Mouse (Mus musculus) hindbrain, embryonic 16.5 days (tissue): Measurements from ENCODE around the gene Wasf1. TPM values are rescaled to one million over a fixed set of nuclear protein-coding genes. Genes with fewer than 3 reads are reported as not detected.

Source experiments
- ATAC-seq: fragments of 200-750 bp; cut with Nextera tagmentation; 2 replicates; pipeline ENCODE4 v1.8.0; 2017; ENCODE audit warnings: moderate TSS enrichment, moderate library complexity
- H3K27ac ChIP-seq: fragments of 300-500 bp; sonication (generic); 2 replicates; pipeline ENCODE4 v1.5.1; 2014; ENCODE audit warnings: low read depth, mild to moderate bottlenecking, control low read depth, low read length, moderate library complexity
- H3K27me3 ChIP-seq: fragments of 300-500 bp; sonication (generic); replicated peaks from 2 replicates; pipeline ENCODE4 v1.6.1; 2014; ENCODE audit warnings: low read length; ENCODE audit not compliant: control insufficient read depth, insufficient read depth
- H3K36me3 ChIP-seq: fragments of 300-500 bp; sonication (generic); 2 replicates; pipeline ENCODE4 v1.6.1; 2014; ENCODE audit warnings: mild to moderate bottlenecking, low read length, moderate library complexity, mixed read lengths; ENCODE audit not compliant: control insufficient read depth, insufficient read depth
- H3K4me1 ChIP-seq: fragments of 300-500 bp; sonication (generic); 2 replicates; pipeline ENCODE4 v1.6.1; 2014; ENCODE audit warnings: low read depth, low read length; ENCODE audit not compliant: control insufficient read depth, insufficient read depth
- H3K4me2 ChIP-seq: fragments of 300-500 bp; sonication (generic); 2 replicates; pipeline ENCODE4 v1.6.1; 2014; ENCODE audit warnings: mild to moderate bottlenecking, low read length, control low read depth, moderate library complexity
- H3K4me3 ChIP-seq: fragments of 300-500 bp; sonication (generic); 2 replicates; pipeline ENCODE4 v1.5.1; 2014; ENCODE audit warnings: mild to moderate bottlenecking, low read length, control low read depth, moderate library complexity
- H3K9ac ChIP-seq: fragments of 300-500 bp; sonication (generic); 2 replicates; pipeline ENCODE4 v1.6.1; 2014; ENCODE audit warnings: low read depth, mild to moderate bottlenecking, control low read depth, low read length, moderate library complexity
- H3K9me3 ChIP-seq: fragments of 300-500 bp; sonication (generic); 2 replicates; pipeline ENCODE4 v1.6.1; 2014; ENCODE audit warnings: mild to moderate bottlenecking, low read length, moderate library complexity; ENCODE audit not compliant: control insufficient read depth
- WGBS: fragments of 180-500 bp; shearing (Covaris S2); extraction: QIAGEN DNeasy Blood & Tissue Kit; methylation state at CpG from one replicate; pipeline ENCODE4 v1.1.7; 2014; 5-methylcytosine and 5-hydroxymethylcytosine counted together
- polyA plus RNA-seq: library from polyadenylated mRNA; unstranded; fragments of >200 nt; fragmentation: Nextera tagmentation; extraction: Ambion mirVana; gene quantifications from 2 replicates; pipeline ENCODE4 v1.2.1, GENCODE M21; 2015

The Wasf1 gene
- polyA plus RNA-seq, 1 experiment from 2014 or later, result 98.1 TPM

DNA sequence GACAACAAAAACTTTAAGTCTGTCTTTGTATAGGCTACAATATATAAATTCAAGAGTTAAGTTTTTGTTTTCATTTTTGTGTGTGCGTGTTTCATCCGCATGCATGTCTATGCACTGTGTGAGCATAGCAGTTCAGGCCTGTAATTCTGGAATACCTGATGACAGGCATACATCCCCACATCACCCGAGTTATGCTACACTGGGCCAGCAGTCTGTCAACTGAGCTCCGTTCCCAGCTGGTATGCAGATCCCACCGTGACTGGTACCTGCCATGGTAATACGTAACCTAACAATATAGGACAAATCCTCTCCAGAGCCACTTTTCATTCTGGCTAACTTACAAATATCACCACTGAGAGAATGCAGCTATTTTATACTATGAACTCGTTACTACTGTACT, 26.6 kb upstream of the Wasf1 start:
- Histone ChIP-seq H3K4me1 (no peaks in the 10 kb centered on the region), H3K36me3 (no peaks in the 10 kb centered on the region), H3K4me3 (no peak overlapping the region), H3K9me3 (no peaks in the 10 kb centered on the region), H3K27me3 (no peaks in the 10 kb centered on the region), H3K9ac (no peak overlapping the region), H3K4me2 (no peak overlapping the region), H3K27ac (no peak overlapping the region)
- 79% methylated on average over 7 of the region's 7 CpGs for WGBS
- no peak for ATAC-seq

DNA sequence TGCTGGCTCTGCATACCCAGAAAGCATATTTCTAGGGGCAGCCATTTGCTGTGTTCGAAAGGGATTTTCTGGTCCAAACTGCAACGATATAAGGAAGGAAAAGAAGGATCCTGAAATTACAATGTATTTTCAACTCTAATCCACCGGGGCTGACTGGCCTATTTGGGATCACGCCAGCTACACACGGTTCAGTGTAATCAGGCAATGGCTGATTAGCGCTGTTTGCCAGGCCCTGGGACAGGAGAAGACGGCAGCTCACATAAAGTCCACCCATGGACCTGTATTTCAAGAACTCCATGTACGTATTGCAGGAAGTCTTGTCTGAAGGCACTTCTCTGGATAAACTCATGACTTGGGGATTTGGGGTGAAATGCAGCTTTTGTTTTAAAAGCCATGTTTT, 25.7 kb upstream of the Wasf1 start:
- H3K9me3 ChIP-seq, result no peaks in the 10 kb centered on the region
- H3K27ac ChIP-seq, result no peak overlapping the region
- no peaks in the 10 kb centered on the region for H3K27me3 ChIP-seq
- no peak for ATAC-seq
- H3K4me3 ChIP-seq, result no peak overlapping the region
- H3K4me2 ChIP-seq, result no peak overlapping the region
- H3K36me3 ChIP-seq, result no peaks in the 10 kb centered on the region
- 57% methylated on average over 8 of the region's 8 CpGs for WGBS
- no peak overlapping the region for H3K9ac ChIP-seq
- no peaks in the 10 kb centered on the region for H3K4me1 ChIP-seq

GRCm38 (mm10) chr10:40868081-40868480, 15.2 kb upstream of the Wasf1 start:
- no peaks in the 10 kb centered on the region for H3K36me3 ChIP-seq
- ATAC-seq, result no peak
- H3K9me3 ChIP-seq, result no peaks in the 10 kb centered on the region
- H3K4me3 ChIP-seq, result no peak overlapping the region
- H3K9ac ChIP-seq, result no peak overlapping the region
- H3K27me3 ChIP-seq, result no peaks in the 10 kb centered on the region
- H3K4me2 ChIP-seq, result no peak overlapping the region
- 93% methylated on average over 2 of the region's 2 CpGs for WGBS
- H3K4me1 ChIP-seq, result no peaks in the 10 kb centered on the region
- H3K27ac ChIP-seq, result no peak overlapping the region

DNA sequence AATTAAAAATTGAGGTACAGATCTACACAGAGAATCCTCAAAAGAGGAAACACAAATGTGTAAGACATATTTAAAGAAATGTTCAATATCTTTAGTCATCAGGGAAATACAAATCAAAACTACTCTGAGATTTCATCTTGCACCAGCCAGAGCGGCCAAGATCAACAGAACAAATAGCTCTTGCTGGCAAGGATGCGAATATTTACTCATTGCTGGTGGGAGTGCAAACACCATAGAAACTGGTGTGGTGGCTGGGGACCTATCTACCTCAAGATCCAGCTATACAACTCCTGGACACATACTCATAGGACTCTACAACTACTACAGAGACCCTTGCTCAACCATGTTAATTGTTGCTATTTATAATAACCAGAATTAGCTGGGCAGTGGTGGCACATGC, 12.0 kb upstream of the Wasf1 start:
- H3K36me3 ChIP-seq, result no peaks in the 10 kb centered on the region
- no peak overlapping the region for H3K4me3 ChIP-seq
- no peak overlapping the region for H3K27ac ChIP-seq
- H3K4me2 ChIP-seq, result no peak overlapping the region
- no peaks in the 10 kb centered on the region for H3K9me3 ChIP-seq
- H3K27me3 ChIP-seq, result no peaks in the 10 kb centered on the region
- no peak overlapping the region for H3K9ac ChIP-seq
- WGBS, result 95% methylated on average over 2 of the region's 2 CpGs
- H3K4me1 ChIP-seq, result no peaks in the 10 kb centered on the region
- ATAC-seq, result no peak

GRCm38 (mm10) chr10:40872052-40872451, 11.2 kb upstream of the Wasf1 start:
- Histone ChIP-seq H3K36me3 (no peaks in the 10 kb centered on the region), H3K27me3 (no peaks in the 10 kb centered on the region), H3K9me3 (no peaks in the 10 kb centered on the region), H3K27ac (no peak overlapping the region), H3K9ac (no peak overlapping the region), H3K4me1 (no peaks in the 10 kb centered on the region), H3K4me2 (no peak overlapping the region), H3K4me3 (no peak overlapping the region)
- ATAC-seq, result no peak
- WGBS, result 78% methylated on average over 2 of the region's 2 CpGs

GRCm38 (mm10) chr10:40878246-40878645, 5.0 kb upstream of the Wasf1 start:
- Histone ChIP-seq H3K9me3 (no peaks in the 10 kb centered on the region), H3K27me3 (no peaks in the 10 kb centered on the region), H3K9ac (no peak overlapping the region), H3K4me3 (no peak overlapping the region), H3K27ac (no peak overlapping the region), H3K4me2 (no peak overlapping the region), H3K4me1 (peaks cover 13% of the 10 kb centered on the region), H3K36me3 (no peaks in the 10 kb centered on the region)
- ATAC-seq, result no peak
- 95% methylated on average over 3 of the region's 3 CpGs for WGBS

DNA sequence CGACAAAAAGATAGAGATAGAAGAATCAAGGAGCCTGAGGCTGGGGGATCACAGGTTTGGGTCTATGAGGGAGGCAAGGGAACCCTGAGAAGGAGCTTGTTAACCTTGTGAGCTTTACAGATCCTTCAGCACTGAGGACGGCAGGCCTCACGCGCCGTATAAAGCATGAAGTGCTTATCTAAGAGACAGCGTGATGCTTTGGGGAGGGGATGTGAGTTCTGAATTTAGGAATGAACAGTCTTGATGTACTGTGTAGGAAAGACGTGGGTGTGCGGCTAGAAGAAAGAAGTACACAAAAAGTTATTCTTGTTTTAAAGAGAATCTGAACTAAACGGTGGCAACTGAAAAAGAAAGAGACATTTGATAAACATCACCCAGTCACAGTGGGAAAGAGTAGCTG, 3.3 kb upstream of the Wasf1 start:
- no peaks in the 10 kb centered on the region for H3K36me3 ChIP-seq
- no peak overlapping the region for H3K9ac ChIP-seq
- peaks cover 13% of the 10 kb centered on the region for H3K4me1 ChIP-seq
- no peaks in the 10 kb centered on the region for H3K9me3 ChIP-seq
- H3K27ac ChIP-seq, result no peak overlapping the region
- H3K4me2 ChIP-seq, result no peak overlapping the region
- no peak overlapping the region for H3K4me3 ChIP-seq
- ATAC-seq, result no peak
- WGBS, result 91% methylated on average over 9 of the region's 9 CpGs
- no peaks in the 10 kb centered on the region for H3K27me3 ChIP-seq

GRCm38 (mm10) chr10:40881236-40881635, 2.0 kb upstream of the Wasf1 start:
- H3K9me3 ChIP-seq, result no peaks in the 10 kb centered on the region
- H3K4me3 ChIP-seq, result no peak overlapping the region
- H3K9ac ChIP-seq, result no peak overlapping the region
- no peak for ATAC-seq
- peaks cover 13% of the 10 kb centered on the region for H3K4me1 ChIP-seq
- H3K36me3 ChIP-seq, result no peaks in the 10 kb centered on the region
- WGBS, result 59% methylated on average over 3 of the region's 3 CpGs
- H3K27ac ChIP-seq, result no peak overlapping the region
- no peak overlapping the region for H3K4me2 ChIP-seq
- no peaks in the 10 kb centered on the region for H3K27me3 ChIP-seq

GRCm38 (mm10) chr10:40882333-40882732, 942 bp upstream of the Wasf1 start:
- Histone ChIP-seq H3K36me3 (no peaks in the 10 kb centered on the region), H3K4me1 (peaks cover 14% of the 10 kb centered on the region)
- 13% methylated on average over 9 of the region's 9 CpGs for WGBS

DNA sequence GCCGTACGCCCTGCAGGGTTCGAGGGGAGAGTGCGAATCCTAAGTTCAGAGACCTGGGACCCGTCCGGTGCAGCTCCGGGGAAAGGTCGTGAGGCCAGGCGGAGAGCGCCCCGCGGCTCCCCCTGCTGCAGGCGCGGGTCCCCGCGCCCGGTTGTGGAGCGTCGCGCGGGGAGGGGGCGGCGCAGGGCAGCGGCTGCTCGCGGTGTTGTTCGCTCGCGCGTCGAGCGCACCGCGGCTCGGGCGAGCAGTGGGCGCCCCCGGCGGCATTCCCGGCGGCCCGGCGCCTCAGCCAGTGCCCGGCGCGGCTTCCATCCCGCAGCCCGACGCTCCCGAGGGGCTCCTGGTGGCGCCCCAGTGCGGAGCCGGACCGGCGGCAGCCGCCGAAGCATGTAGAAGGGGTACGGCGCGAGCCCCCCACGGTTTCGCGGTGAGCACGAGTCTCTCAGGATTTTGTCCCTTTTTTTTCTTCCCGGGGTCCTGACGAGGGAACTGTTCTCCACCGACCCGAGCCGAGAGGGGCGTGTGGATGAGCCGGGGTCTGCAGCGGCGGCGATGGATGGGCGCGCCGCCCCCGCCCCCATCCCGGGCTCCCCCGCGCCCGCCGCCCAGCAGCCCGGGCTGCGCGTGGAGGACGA, 486 bp downstream of the Wasf1 start:
- H3K9me3 ChIP-seq, result no peaks in the 10 kb centered on the region
- WGBS, result under 1% methylated on average over 59 of the region's 87 CpGs
- H3K9ac ChIP-seq, result peak overlapping the region; percentile 98
- ATAC-seq, result peak; percentile 90
- H3K4me3 ChIP-seq, result peak overlapping the region; percentile 96
- H3K4me1 ChIP-seq, result peaks cover 16% of the 10 kb centered on the region
- no peaks in the 10 kb centered on the region for H3K27me3 ChIP-seq
- H3K27ac ChIP-seq, result peak overlapping the region; percentile 100
- no peaks in the 10 kb centered on the region for H3K36me3 ChIP-seq
- peak overlapping the region; percentile 66 for H3K4me2 ChIP-seq

More at GRCm38 (mm10) chr10:40882333-40882732, 942 bp upstream of the Wasf1 start:
- Histone ChIP-seq H3K9ac (peak overlapping the region; percentile 86), H3K27ac (peak overlapping the region; percentile 82), H3K4me2 (peak overlapping the region; percentile 66), H3K27me3 (no peaks in the 10 kb centered on the region), H3K9me3 (no peaks in the 10 kb centered on the region), H3K4me3 (peak overlapping the region; percentile 96)
- no peak for ATAC-seq
